Mouse (Mus musculus): ENCODE measurements around the gene Cd7. TPM values are rescaled to one million over a fixed set of nuclear protein-coding genes. Genes with fewer than 3 reads are reported as not detected.

Gene Cd7
- polyA plus RNA-seq, 1 experiment from 2014 or later = not detected

DNA sequence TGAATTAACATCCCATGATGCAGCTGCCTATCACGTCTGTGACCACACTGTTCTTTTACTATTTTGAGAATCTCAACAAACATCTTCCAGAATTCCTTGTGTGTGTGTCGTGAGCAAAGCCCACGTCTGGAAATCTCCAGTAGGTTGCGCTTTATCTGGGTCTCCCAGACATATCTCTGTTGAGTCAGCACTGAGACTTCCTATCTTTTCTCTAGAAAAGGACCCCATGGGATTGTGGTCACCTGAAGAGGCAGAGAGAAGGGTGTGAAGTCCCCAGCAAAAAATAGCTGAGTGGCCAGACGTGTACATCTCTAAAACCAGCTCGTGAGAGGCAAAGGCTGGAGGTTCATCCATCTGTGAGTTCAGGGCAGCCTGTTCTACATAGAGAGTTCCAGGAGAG lies 15.1 kb downstream of the Cd7 start:
- Histone ChIP-seq H3K4me2 (ENCODE audit: low read depth, low read length) (no peak overlapping the region), H3K9ac (replicated peaks; ENCODE audit: low read length) (no peak overlapping the region), H3K4me1 (ENCODE audit: control insufficient read depth, insufficient read depth, low read length) (no peaks in the 10 kb centered on the region), H3K9me3 (replicated peaks; ENCODE audit: control insufficient read depth, low read length) (no peaks in the 10 kb centered on the region), H3K4me3 (ENCODE audit: low read depth, low read length) (no peak overlapping the region), H3K27ac (replicated peaks; ENCODE audit: low read depth, low read length) (no peak overlapping the region), H3K27me3 (ENCODE audit: control insufficient read depth, insufficient read depth, low read length) (no peaks in the 10 kb centered on the region), H3K36me3 (replicated peaks; ENCODE audit: control insufficient read depth, insufficient read depth, low read depth, low read length) (no peaks in the 10 kb centered on the region)
- DNase-seq (ENCODE audit: low spot score) (no peak), ATAC-seq (replicated peaks; ENCODE audit: insufficient number of reproducible peaks, low FRiP score, low TSS enrichment, low read depth) (no peak)
- 73% methylated on average over 6 of the region's 6 CpGs for WGBS

DNA sequence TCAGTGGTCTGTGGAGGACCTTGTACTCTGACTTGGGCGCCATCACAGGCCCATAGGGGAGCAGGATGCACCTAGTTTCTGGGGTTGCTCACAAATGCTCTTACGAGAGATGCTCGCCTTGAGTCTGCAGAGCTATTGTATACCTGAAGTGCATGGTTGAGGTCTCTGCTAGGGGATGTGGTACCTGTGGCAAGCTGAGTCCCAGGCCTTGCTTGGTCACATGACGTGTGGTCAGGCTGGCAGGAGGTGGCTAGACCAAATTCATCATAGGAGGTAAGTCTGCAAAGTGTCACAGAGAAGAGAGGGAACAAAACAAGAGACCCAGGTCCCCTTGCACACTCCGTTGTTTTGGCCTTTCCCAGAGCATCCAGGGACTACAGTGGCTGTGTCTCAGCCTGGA lies 19.7 kb downstream of the Cd7 start:
- H3K36me3 ChIP-seq (replicated peaks; ENCODE audit: control insufficient read depth, insufficient read depth, low read depth, low read length) = no peaks in the 10 kb centered on the region
- H3K4me3 ChIP-seq (ENCODE audit: low read depth, low read length) = no peak overlapping the region
- WGBS = 84% methylated on average over 5 of the region's 5 CpGs
- no peak overlapping the region for H3K27ac ChIP-seq (replicated peaks; ENCODE audit: low read depth, low read length)
- DNase-seq (ENCODE audit: low spot score) (no peak), ATAC-seq (replicated peaks; ENCODE audit: insufficient number of reproducible peaks, low FRiP score, low TSS enrichment, low read depth) (no peak)
- no peak overlapping the region for H3K9ac ChIP-seq (replicated peaks; ENCODE audit: low read length)
- H3K9me3 ChIP-seq (replicated peaks; ENCODE audit: control insufficient read depth, low read length) = no peaks in the 10 kb centered on the region
- H3K27me3 ChIP-seq (ENCODE audit: control insufficient read depth, insufficient read depth, low read length) = no peaks in the 10 kb centered on the region
- no peak overlapping the region for H3K4me2 ChIP-seq (ENCODE audit: low read depth, low read length)
- H3K4me1 ChIP-seq (ENCODE audit: control insufficient read depth, insufficient read depth, low read length) = no peaks in the 10 kb centered on the region

GRCm38 (mm10) chr11:121017703-121018102 lies 21.5 kb downstream of the Cd7 start:
- 42% methylated on average over 3 of the region's 3 CpGs for WGBS

DNA sequence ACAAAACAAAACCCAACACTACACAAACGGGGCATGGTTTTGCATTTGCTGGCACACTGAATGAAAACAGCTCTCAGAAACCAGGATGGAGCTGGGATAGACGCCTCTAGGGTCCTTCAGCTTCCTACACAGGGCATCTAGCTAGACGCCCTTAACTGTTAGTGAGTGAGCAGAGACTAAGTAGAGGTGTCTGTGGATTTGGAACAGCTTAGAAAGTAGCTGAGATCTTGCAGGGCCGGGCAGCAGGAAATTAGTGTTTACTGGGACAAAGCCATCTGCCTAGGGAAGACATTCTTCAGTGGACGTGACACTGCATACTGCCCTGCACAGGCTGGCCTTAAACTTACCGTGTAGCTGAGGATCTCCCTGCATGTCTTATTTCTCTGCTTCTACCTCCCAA lies 23.7 kb downstream of the Cd7 start:
- WGBS = 62% methylated on average over 6 of the region's 6 CpGs
- no peaks in the 10 kb centered on the region for H3K9me3 ChIP-seq (replicated peaks; ENCODE audit: control insufficient read depth, low read length)
- H3K27me3 ChIP-seq (ENCODE audit: control insufficient read depth, insufficient read depth, low read length) = no peaks in the 10 kb centered on the region
- H3K4me3 ChIP-seq (ENCODE audit: low read depth, low read length) = no peak overlapping the region
- no peak for DNase-seq (ENCODE audit: low spot score)
- no peak overlapping the region for H3K4me2 ChIP-seq (ENCODE audit: low read depth, low read length)
- H3K9ac ChIP-seq (replicated peaks; ENCODE audit: low read length) = no peak overlapping the region
- no peak overlapping the region for H3K27ac ChIP-seq (replicated peaks; ENCODE audit: low read depth, low read length)
- H3K4me1 ChIP-seq (ENCODE audit: control insufficient read depth, insufficient read depth, low read length) = no peaks in the 10 kb centered on the region
- ATAC-seq (replicated peaks; ENCODE audit: insufficient number of reproducible peaks, low FRiP score, low TSS enrichment, low read depth) = no peak
- no peaks in the 10 kb centered on the region for H3K36me3 ChIP-seq (replicated peaks; ENCODE audit: control insufficient read depth, insufficient read depth, low read depth, low read length)

More at GRCm38 (mm10) chr11:121017703-121018102, 21.5 kb downstream of the Cd7 start:
- Histone ChIP-seq H3K9ac (replicated peaks; ENCODE audit: low read length) (no peak overlapping the region), H3K4me1 (ENCODE audit: control insufficient read depth, insufficient read depth, low read length) (no peaks in the 10 kb centered on the region), H3K36me3 (replicated peaks; ENCODE audit: control insufficient read depth, insufficient read depth, low read depth, low read length) (no peaks in the 10 kb centered on the region), H3K27me3 (ENCODE audit: control insufficient read depth, insufficient read depth, low read length) (no peaks in the 10 kb centered on the region), H3K4me3 (ENCODE audit: low read depth, low read length) (no peak overlapping the region), H3K27ac (replicated peaks; ENCODE audit: low read depth, low read length) (no peak overlapping the region), H3K9me3 (replicated peaks; ENCODE audit: control insufficient read depth, low read length) (no peaks in the 10 kb centered on the region), H3K4me2 (ENCODE audit: low read depth, low read length) (no peak overlapping the region)
- ATAC-seq (replicated peaks; ENCODE audit: insufficient number of reproducible peaks, low FRiP score, low TSS enrichment, low read depth) (peak; percentile 85), DNase-seq (ENCODE audit: low spot score) (peak; percentile 77)

GRCm38 (mm10) chr11:121014896-121015300 lies 24.3 kb downstream of the Cd7 start:
- whole genome bisulfite sequencing = 62% methylated on average over 19 of the region's 19 CpGs
- H3K4me3 ChIP-seq (ENCODE audit: low read depth, low read length) = no peak overlapping the region
- no peak overlapping the region for H3K9ac ChIP-seq (replicated peaks; ENCODE audit: low read length)
- H3K9me3 ChIP-seq (replicated peaks; ENCODE audit: control insufficient read depth, low read length) = no peaks in the 10 kb centered on the region
- no peak overlapping the region for H3K27ac ChIP-seq (replicated peaks; ENCODE audit: low read depth, low read length)
- H3K27me3 ChIP-seq (ENCODE audit: control insufficient read depth, insufficient read depth, low read length) = no peaks in the 10 kb centered on the region
- ATAC-seq (replicated peaks; ENCODE audit: insufficient number of reproducible peaks, low FRiP score, low TSS enrichment, low read depth) (no peak), DNase-seq (ENCODE audit: low spot score) (peak; percentile 6)
- no peaks in the 10 kb centered on the region for H3K36me3 ChIP-seq (replicated peaks; ENCODE audit: control insufficient read depth, insufficient read depth, low read depth, low read length)
- no peak overlapping the region for H3K4me2 ChIP-seq (ENCODE audit: low read depth, low read length)
- no peaks in the 10 kb centered on the region for H3K4me1 ChIP-seq (ENCODE audit: control insufficient read depth, insufficient read depth, low read length)

DNA sequence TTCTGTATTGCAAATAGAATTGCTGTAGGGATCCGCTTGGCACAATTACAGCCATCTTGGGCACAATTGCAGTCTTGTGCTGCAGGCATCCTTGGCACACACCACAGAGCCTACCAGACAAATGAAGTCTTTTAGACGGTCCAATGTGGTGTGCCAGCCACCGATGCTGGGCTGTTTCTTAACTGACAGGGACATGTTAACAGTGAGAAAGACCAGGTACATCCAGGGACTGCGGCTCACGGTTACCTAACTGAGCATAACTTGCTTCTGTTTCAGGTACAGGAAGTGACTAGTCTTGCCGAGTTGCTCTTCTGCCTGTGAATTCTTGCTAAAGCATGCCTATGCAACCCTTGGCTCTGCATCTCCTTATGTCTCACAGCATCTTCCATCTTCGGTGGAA lies 25.6 kb downstream of the Cd7 start:
- Histone ChIP-seq H3K36me3 (replicated peaks; ENCODE audit: control insufficient read depth, insufficient read depth, low read depth, low read length) (no peaks in the 10 kb centered on the region), H3K9ac (replicated peaks; ENCODE audit: low read length) (no peak overlapping the region), H3K4me1 (ENCODE audit: control insufficient read depth, insufficient read depth, low read length) (no peaks in the 10 kb centered on the region), H3K4me2 (ENCODE audit: low read depth, low read length) (no peak overlapping the region), H3K27me3 (ENCODE audit: control insufficient read depth, insufficient read depth, low read length) (no peaks in the 10 kb centered on the region), H3K4me3 (ENCODE audit: low read depth, low read length) (no peak overlapping the region), H3K9me3 (replicated peaks; ENCODE audit: control insufficient read depth, low read length) (no peaks in the 10 kb centered on the region), H3K27ac (replicated peaks; ENCODE audit: low read depth, low read length) (no peak overlapping the region)
- 88% methylated on average over 7 of the region's 7 CpGs for WGBS
- ATAC-seq (replicated peaks; ENCODE audit: insufficient number of reproducible peaks, low FRiP score, low TSS enrichment, low read depth) (no peak), DNase-seq (ENCODE audit: low spot score) (no peak)

DNA sequence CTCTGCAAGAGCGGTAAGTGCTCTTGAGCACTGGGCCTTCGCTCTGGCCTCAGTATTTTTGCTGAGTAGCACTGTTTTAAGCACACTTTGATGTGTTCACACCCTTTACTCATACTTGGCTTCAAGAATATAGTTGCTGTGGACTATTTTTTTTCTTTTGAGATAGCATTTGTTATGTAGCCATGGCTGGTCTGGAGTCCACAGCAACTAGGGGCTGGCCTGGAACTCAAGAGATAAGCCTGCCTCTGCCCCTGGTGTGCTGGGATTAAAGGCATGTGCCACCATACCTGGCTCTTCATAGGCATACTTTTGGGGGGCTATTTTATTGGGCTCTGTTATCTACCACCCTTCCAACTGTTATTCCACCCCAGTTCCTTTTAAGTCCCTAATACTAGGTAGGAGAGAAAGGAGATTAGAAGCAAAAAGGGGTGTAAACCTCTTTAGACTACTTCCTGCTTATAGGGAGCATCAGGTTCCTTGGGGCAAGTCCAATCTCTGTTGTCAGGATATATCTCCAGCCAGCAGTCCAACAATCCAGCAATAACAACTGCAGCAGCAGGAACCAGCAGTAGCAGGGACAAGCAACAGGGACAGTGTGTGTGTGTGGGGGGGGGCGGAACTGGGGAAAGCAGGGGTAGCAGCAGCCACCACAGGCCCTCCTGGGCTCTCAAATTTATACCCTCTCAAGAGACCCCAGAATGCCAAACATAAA lies 29.0 kb downstream of the Cd7 start:
- no peaks in the 10 kb centered on the region for H3K36me3 ChIP-seq (replicated peaks; ENCODE audit: control insufficient read depth, insufficient read depth, low read depth, low read length)
- no peak for DNase-seq (ENCODE audit: low spot score)
- ATAC-seq (replicated peaks; ENCODE audit: insufficient number of reproducible peaks, low FRiP score, low TSS enrichment, low read depth) = no peak
- no peaks in the 10 kb centered on the region for H3K27me3 ChIP-seq (ENCODE audit: control insufficient read depth, insufficient read depth, low read length)
- H3K4me3 ChIP-seq (ENCODE audit: low read depth, low read length) = no peak overlapping the region
- no peaks in the 10 kb centered on the region for H3K4me1 ChIP-seq (ENCODE audit: control insufficient read depth, insufficient read depth, low read length)
- H3K4me2 ChIP-seq (ENCODE audit: low read depth, low read length) = no peak overlapping the region
- no peaks in the 10 kb centered on the region for H3K9me3 ChIP-seq (replicated peaks; ENCODE audit: control insufficient read depth, low read length)
- no peak overlapping the region for H3K9ac ChIP-seq (replicated peaks; ENCODE audit: low read length)
- 86% methylated on average over 3 of the region's 3 CpGs for WGBS
- no peak overlapping the region for H3K27ac ChIP-seq (replicated peaks; ENCODE audit: low read depth, low read length)

GRCm38 (mm10) chr11:121006184-121006583 lies 33.0 kb downstream of the Cd7 start:
- Histone ChIP-seq H3K4me1 (ENCODE audit: control insufficient read depth, insufficient read depth, low read length) (no peaks in the 10 kb centered on the region), H3K9ac (replicated peaks; ENCODE audit: low read length) (no peak overlapping the region), H3K4me3 (ENCODE audit: low read depth, low read length) (no peak overlapping the region), H3K4me2 (ENCODE audit: low read depth, low read length) (no peak overlapping the region), H3K27ac (replicated peaks; ENCODE audit: low read depth, low read length) (no peak overlapping the region), H3K9me3 (replicated peaks; ENCODE audit: control insufficient read depth, low read length) (no peaks in the 10 kb centered on the region), H3K27me3 (ENCODE audit: control insufficient read depth, insufficient read depth, low read length) (no peaks in the 10 kb centered on the region), H3K36me3 (replicated peaks; ENCODE audit: control insufficient read depth, insufficient read depth, low read depth, low read length) (no peaks in the 10 kb centered on the region)
- ATAC-seq (replicated peaks; ENCODE audit: insufficient number of reproducible peaks, low FRiP score, low TSS enrichment, low read depth) = no peak
- DNase-seq (ENCODE audit: low spot score) = no peak
- WGBS = 74% methylated on average over 6 of the region's 6 CpGs
